Mouse (Mus musculus): ENCODE measurements around the gene 1700020A23Rik.

The 1700020A23Rik gene

GRCm38 (mm10) chr2:130450434-130450796 is 45.4 kb downstream of the 1700020A23Rik start:
- DNase-seq (ENCODE audit: low spot score in 2 of 2): peak; percentile 66 to 70

GRCm38 (mm10) chr2:130451086-130451726 is 46.1 kb downstream of the 1700020A23Rik start:
- DNase-seq (ENCODE audit: low spot score in 2 of 2): no peak

- DNase-seq (ENCODE audit: low spot score in 2 of 2): no peak
Observed at GRCm38 (mm10) chr2:130451727-130452090, 46.6 kb downstream of the 1700020A23Rik start.

- no peak for DNase-seq (ENCODE audit: low spot score in 2 of 2)
Observed at GRCm38 (mm10) chr2:130452266-130452665, 47.2 kb downstream of the 1700020A23Rik start.

- DNase-seq (ENCODE audit: low spot score in 2 of 2): no peak
Observed at GRCm38 (mm10) chr2:130453421-130453820, 48.4 kb downstream of the 1700020A23Rik start.

DNA sequence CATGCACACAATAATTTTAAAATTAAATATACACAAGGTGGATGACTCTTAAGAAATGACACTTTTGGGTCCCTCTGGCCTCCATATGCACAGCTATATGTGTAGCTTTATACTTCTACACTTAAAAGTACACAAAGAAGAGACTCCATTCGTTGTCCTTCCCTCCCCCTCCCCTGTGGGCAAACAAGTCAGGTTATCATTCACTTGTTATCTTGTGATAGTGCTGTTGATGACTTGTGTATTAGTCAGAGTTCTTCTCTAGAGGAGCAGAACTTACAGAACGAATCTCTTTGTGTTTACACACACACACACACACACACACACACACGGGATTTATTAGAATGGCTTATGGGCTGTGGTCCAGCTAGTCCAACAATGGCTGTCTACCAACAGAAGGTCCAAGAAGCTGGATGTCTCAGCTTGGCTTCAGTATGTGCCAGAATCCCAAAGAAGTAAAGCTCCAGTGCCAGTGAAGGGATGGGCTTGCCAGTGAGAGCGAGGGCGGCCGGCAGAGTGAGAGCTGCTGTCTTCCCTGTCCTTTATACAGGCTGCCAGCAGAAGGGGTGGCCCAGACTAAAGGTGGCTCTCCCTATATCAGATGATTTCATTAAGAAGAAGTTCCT is 49.8 kb downstream of the 1700020A23Rik start:
- no peak for DNase-seq (ENCODE audit: low spot score in 2 of 2)
